Mouse (Mus musculus): ENCODE measurements around the gene Bend6. TPM values are rescaled to one million over a fixed set of nuclear protein-coding genes. Genes with fewer than 3 reads are reported as not detected.

Gene Bend6
- polyA plus RNA-seq, 1 experiment, result 0.16 TPM

- Histone ChIP-seq H3K4me3 (ENCODE audit: insufficient read depth, low read depth, low read length) (no peak overlapping the region), H3K4me1 (ENCODE audit: control insufficient read depth, insufficient read depth, low read length) (no peaks in the 10 kb centered on the region), H3K27me3 (replicated peaks; ENCODE audit: control insufficient read depth, insufficient read depth, low read length) (no peaks in the 10 kb centered on the region), H3K27ac (ENCODE audit: insufficient read depth, low read depth, low read length) (no peak overlapping the region), H3K36me3 (ENCODE audit: control insufficient read depth, insufficient read depth, low read length) (no peaks in the 10 kb centered on the region)
- WGBS, result 68% methylated on average over 17 of the region's 17 CpGs
- peak; percentile 27 for DNase-seq
- TF ChIP-seq CTCF (conservative IDR thresholded peaks at IDR 0.05; ENCODE audit: insufficient read depth, insufficient read length, low read depth, low read length) (no peak), POLR2A (IDR thresholded peaks at IDR 0.05; ENCODE audit: low read depth, low read length) (no peak)
Measured at GRCm38 (mm10) chr1:33944977-33945750, 37.5 kb upstream of the Bend6 start.

- WGBS, result 79% methylated on average over 2 of the region's 2 CpGs
- H3K4me1 ChIP-seq (ENCODE audit: control insufficient read depth, insufficient read depth, low read length), result no peaks in the 10 kb centered on the region
- H3K27me3 ChIP-seq (replicated peaks; ENCODE audit: control insufficient read depth, insufficient read depth, low read length), result no peaks in the 10 kb centered on the region
- DNase-seq, result no peak
- peak; percentile 21; the same call in 1 of the 2 replicates for TF ChIP-seq CTCF (conservative IDR thresholded peaks at IDR 0.05; ENCODE audit: insufficient read depth, insufficient read length, low read depth, low read length)
- no peak for TF ChIP-seq POLR2A (IDR thresholded peaks at IDR 0.05; ENCODE audit: low read depth, low read length)
- H3K36me3 ChIP-seq (ENCODE audit: control insufficient read depth, insufficient read depth, low read length), result no peaks in the 10 kb centered on the region
- no peak overlapping the region for H3K27ac ChIP-seq (ENCODE audit: insufficient read depth, low read depth, low read length)
- H3K4me3 ChIP-seq (ENCODE audit: insufficient read depth, low read depth, low read length), result no peak overlapping the region
Measured at GRCm38 (mm10) chr1:33943943-33944342, 36.3 kb upstream of the Bend6 start.

GRCm38 (mm10) chr1:33942638-33943037 lies 35.0 kb upstream of the Bend6 start:
- Histone ChIP-seq H3K27me3 (replicated peaks; ENCODE audit: control insufficient read depth, insufficient read depth, low read length) (no peaks in the 10 kb centered on the region), H3K36me3 (ENCODE audit: control insufficient read depth, insufficient read depth, low read length) (no peaks in the 10 kb centered on the region), H3K4me3 (ENCODE audit: insufficient read depth, low read depth, low read length) (no peak overlapping the region), H3K27ac (ENCODE audit: insufficient read depth, low read depth, low read length) (no peak overlapping the region), H3K4me1 (ENCODE audit: control insufficient read depth, insufficient read depth, low read length) (no peaks in the 10 kb centered on the region)
- no peak for TF ChIP-seq POLR2A (IDR thresholded peaks at IDR 0.05; ENCODE audit: low read depth, low read length)
- no peak for TF ChIP-seq CTCF (conservative IDR thresholded peaks at IDR 0.05; ENCODE audit: insufficient read depth, insufficient read length, low read depth, low read length)
- WGBS, result 89% methylated on average over 8 of the region's 8 CpGs
- DNase-seq, result no peak

GRCm38 (mm10) chr1:33940364-33940928 lies 32.8 kb upstream of the Bend6 start:
- H3K4me1 ChIP-seq (ENCODE audit: control insufficient read depth, insufficient read depth, low read length), result no peaks in the 10 kb centered on the region
- no peaks in the 10 kb centered on the region for H3K27me3 ChIP-seq (replicated peaks; ENCODE audit: control insufficient read depth, insufficient read depth, low read length)
- 76% methylated on average over 11 of the region's 11 CpGs for WGBS
- TF ChIP-seq CTCF (conservative IDR thresholded peaks at IDR 0.05; ENCODE audit: insufficient read depth, insufficient read length, low read depth, low read length), result no peak
- DNase-seq, result no peak
- H3K27ac ChIP-seq (ENCODE audit: insufficient read depth, low read depth, low read length), result no peak overlapping the region
- no peak overlapping the region for H3K4me3 ChIP-seq (ENCODE audit: insufficient read depth, low read depth, low read length)
- no peaks in the 10 kb centered on the region for H3K36me3 ChIP-seq (ENCODE audit: control insufficient read depth, insufficient read depth, low read length)

GRCm38 (mm10) chr1:33939828-33940227 lies 32.2 kb upstream of the Bend6 start:
- WGBS, result 61% methylated on average over 5 of the region's 5 CpGs
- TF ChIP-seq CTCF (conservative IDR thresholded peaks at IDR 0.05; ENCODE audit: insufficient read depth, insufficient read length, low read depth, low read length) (no peak), POLR2A (IDR thresholded peaks at IDR 0.05; ENCODE audit: low read depth, low read length) (no peak)
- no peak overlapping the region for H3K4me3 ChIP-seq (ENCODE audit: insufficient read depth, low read depth, low read length)
- no peak for DNase-seq
- H3K4me1 ChIP-seq (ENCODE audit: control insufficient read depth, insufficient read depth, low read length), result no peaks in the 10 kb centered on the region
- no peaks in the 10 kb centered on the region for H3K27me3 ChIP-seq (replicated peaks; ENCODE audit: control insufficient read depth, insufficient read depth, low read length)
- H3K36me3 ChIP-seq (ENCODE audit: control insufficient read depth, insufficient read depth, low read length), result no peaks in the 10 kb centered on the region
- H3K27ac ChIP-seq (ENCODE audit: insufficient read depth, low read depth, low read length), result no peak overlapping the region

- TF ChIP-seq CTCF (conservative IDR thresholded peaks at IDR 0.05; ENCODE audit: insufficient read depth, insufficient read length, low read depth, low read length) (no peak), POLR2A (IDR thresholded peaks at IDR 0.05; ENCODE audit: low read depth, low read length) (no peak)
- Histone ChIP-seq H3K36me3 (ENCODE audit: control insufficient read depth, insufficient read depth, low read length) (no peaks in the 10 kb centered on the region), H3K4me3 (ENCODE audit: insufficient read depth, low read depth, low read length) (no peak overlapping the region), H3K27me3 (replicated peaks; ENCODE audit: control insufficient read depth, insufficient read depth, low read length) (no peaks in the 10 kb centered on the region), H3K4me1 (ENCODE audit: control insufficient read depth, insufficient read depth, low read length) (no peaks in the 10 kb centered on the region), H3K27ac (ENCODE audit: insufficient read depth, low read depth, low read length) (no peak overlapping the region)
- DNase-seq, result no peak
- WGBS, result 88% methylated on average over 3 of the region's 3 CpGs
Measured at GRCm38 (mm10) chr1:33935946-33936345, 28.3 kb upstream of the Bend6 start.

- no peak for DNase-seq
Measured at GRCm38 (mm10) chr1:33932845-33933499, 25.4 kb upstream of the Bend6 start.

More at GRCm38 (mm10) chr1:33932845-33933499, 25.4 kb upstream of the Bend6 start:
- no peaks in the 10 kb centered on the region for H3K4me1 ChIP-seq (ENCODE audit: control insufficient read depth, insufficient read depth, low read length)
- no peak overlapping the region for H3K27ac ChIP-seq (ENCODE audit: insufficient read depth, low read depth, low read length)
- 84% methylated on average over 14 of the region's 14 CpGs for WGBS
- no peaks in the 10 kb centered on the region for H3K27me3 ChIP-seq (replicated peaks; ENCODE audit: control insufficient read depth, insufficient read depth, low read length)
- H3K36me3 ChIP-seq (ENCODE audit: control insufficient read depth, insufficient read depth, low read length), result no peaks in the 10 kb centered on the region
- no peak for TF ChIP-seq CTCF (conservative IDR thresholded peaks at IDR 0.05; ENCODE audit: insufficient read depth, insufficient read length, low read depth, low read length)
- no peak for TF ChIP-seq POLR2A (IDR thresholded peaks at IDR 0.05; ENCODE audit: low read depth, low read length)
- H3K4me3 ChIP-seq (ENCODE audit: insufficient read depth, low read depth, low read length), result no peak overlapping the region

Measured in kidney, adult 2 months (tissue).